Mouse (Mus musculus) limb, embryonic 12.5 days (tissue): ENCODE results near the gene Erbb3. TPM values are rescaled to one million over a fixed set of nuclear protein-coding genes. Genes with fewer than 3 reads are reported as not detected.

Experiments
- ATAC-seq: fragments of 200-750 bp; cut with Nextera tagmentation; 2 replicates; pipeline ENCODE4 v1.8.0; 2017; ENCODE audit warnings: low read depth, moderate TSS enrichment; ENCODE audit not compliant: insufficient number of reproducible peaks, insufficient read depth, low FRiP score, low TSS enrichment
- H3K27ac ChIP-seq: fragments of 300-500 bp; sonication (generic); 2 replicates; pipeline ENCODE4 v1.5.1; 2016; ENCODE audit warnings: mild to moderate bottlenecking, moderate library complexity
- H3K27me3 ChIP-seq: fragments of 300-500 bp; sonication (generic); 2 replicates; pipeline ENCODE4 v1.6.1; 2016; ENCODE audit warnings: mild to moderate bottlenecking, moderate library complexity
- H3K36me3 ChIP-seq: fragments of 300-500 bp; sonication (generic); 2 replicates; pipeline ENCODE4 v1.6.1; 2016; ENCODE audit warnings: mild to moderate bottlenecking, moderate library complexity
- H3K4me1 ChIP-seq: fragments of 300-500 bp; sonication (generic); replicated peaks from 2 replicates; pipeline ENCODE4 v1.6.1; 2016
- H3K4me2 ChIP-seq: fragments of 300-500 bp; sonication (generic); 2 replicates; pipeline ENCODE4 v1.6.1; 2016; ENCODE audit warnings: mild to moderate bottlenecking, moderate library complexity
- H3K4me3 ChIP-seq: fragments of 300-500 bp; sonication (generic); replicated peaks from 2 replicates; pipeline ENCODE4 v1.5.1; 2016; ENCODE audit warnings: mild to moderate bottlenecking
- H3K9ac ChIP-seq: fragments of 300-500 bp; sonication (generic); replicated peaks from 2 replicates; pipeline ENCODE4 v1.6.1; 2016; ENCODE audit warnings: mild to moderate bottlenecking, moderate library complexity
- H3K9me3 ChIP-seq: fragments of 300-500 bp; sonication (generic); 2 replicates; pipeline ENCODE4 v1.6.1; 2016; ENCODE audit warnings: mild to moderate bottlenecking, moderate library complexity
- WGBS: fragments of 180-500 bp; shearing (Covaris S2); methylation state at CpG from one replicate; pipeline ENCODE4 v1.1.7; 2016; 5-methylcytosine and 5-hydroxymethylcytosine counted together
- polyA plus RNA-seq: library from polyadenylated mRNA; unstranded; fragments of >200 nt; fragmentation: Nextera tagmentation; extraction: Ambion mirVana; gene quantifications from 2 replicates; pipeline ENCODE4 v1.2.1, GENCODE M21; 2016

Gene Erbb3
- polyA plus RNA-seq, 1 experiment from 2014 or later = 16.6 TPM

DNA sequence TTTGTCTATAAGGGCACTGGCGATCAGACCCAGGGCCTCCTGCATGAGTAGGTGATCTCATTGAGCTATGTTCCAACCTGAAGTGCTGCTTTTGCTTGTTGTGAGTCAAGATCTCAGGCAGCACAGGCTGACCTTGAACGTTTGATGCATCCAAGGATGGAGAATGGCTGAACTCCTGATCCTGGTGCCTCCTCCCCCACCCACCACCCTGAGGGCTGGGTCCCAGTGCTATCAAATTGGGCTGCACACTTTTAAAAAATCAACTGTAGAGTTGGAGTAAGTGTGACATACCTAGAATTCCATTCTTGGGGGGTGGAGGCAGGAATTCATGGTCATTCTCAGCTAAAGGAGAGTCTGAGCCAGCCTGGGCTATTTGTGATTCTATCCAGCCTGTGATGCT lies 17.0 kb upstream of the Erbb3 start:
- 46% methylated on average over 2 of the region's 2 CpGs for WGBS
- ATAC-seq = no peak
- H3K36me3 ChIP-seq = no peaks in the 10 kb centered on the region

DNA sequence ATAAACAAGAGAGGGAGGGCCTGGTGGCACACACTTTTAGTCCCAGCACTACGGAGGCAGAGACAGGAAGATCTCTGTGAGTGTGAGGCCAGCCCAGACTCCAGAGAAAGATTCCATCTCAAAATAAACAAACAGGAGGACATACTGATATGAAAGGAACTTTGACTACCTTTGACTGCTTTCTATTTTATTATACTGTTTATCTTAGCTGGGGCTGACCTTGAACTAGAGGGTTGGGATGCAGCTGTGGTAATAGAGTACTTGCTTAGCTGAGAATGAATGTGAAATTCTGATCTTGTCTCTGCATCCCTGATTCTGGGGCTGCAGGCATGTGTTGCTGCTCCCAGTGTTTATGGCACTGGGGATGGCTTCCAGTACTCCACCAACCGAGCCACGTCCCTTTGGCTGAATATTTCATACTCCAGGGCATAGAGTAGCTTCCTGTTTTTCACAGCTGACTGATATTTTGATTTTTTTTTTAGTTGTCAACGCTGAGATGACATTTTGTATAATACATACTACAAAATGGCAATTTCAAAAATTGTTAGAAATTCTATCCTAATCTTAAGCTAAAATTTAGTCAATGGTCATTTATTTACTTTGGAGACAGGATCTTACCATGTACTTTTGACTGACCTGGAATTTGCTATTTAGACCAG lies 13.1 kb upstream of the Erbb3 start:
- H3K4me3 ChIP-seq = no peak overlapping the region
- no peak overlapping the region for H3K4me2 ChIP-seq
- H3K27ac ChIP-seq = no peak overlapping the region
- no peak overlapping the region for H3K9ac ChIP-seq
- WGBS = 84% methylated on average over 4 of the region's 4 CpGs
- no peaks in the 10 kb centered on the region for H3K27me3 ChIP-seq
- H3K36me3 ChIP-seq = no peaks in the 10 kb centered on the region
- H3K4me1 ChIP-seq = no peaks in the 10 kb centered on the region
- ATAC-seq = no peak
- no peaks in the 10 kb centered on the region for H3K9me3 ChIP-seq

More for the DNA sequence above, 17.0 kb upstream of the Erbb3 start:
- no peaks in the 10 kb centered on the region for H3K9me3 ChIP-seq
- no peak overlapping the region for H3K4me2 ChIP-seq
- no peaks in the 10 kb centered on the region for H3K27me3 ChIP-seq
- H3K4me3 ChIP-seq = no peak overlapping the region
- H3K9ac ChIP-seq = no peak overlapping the region
- H3K27ac ChIP-seq = no peak overlapping the region
- no peaks in the 10 kb centered on the region for H3K4me1 ChIP-seq

DNA sequence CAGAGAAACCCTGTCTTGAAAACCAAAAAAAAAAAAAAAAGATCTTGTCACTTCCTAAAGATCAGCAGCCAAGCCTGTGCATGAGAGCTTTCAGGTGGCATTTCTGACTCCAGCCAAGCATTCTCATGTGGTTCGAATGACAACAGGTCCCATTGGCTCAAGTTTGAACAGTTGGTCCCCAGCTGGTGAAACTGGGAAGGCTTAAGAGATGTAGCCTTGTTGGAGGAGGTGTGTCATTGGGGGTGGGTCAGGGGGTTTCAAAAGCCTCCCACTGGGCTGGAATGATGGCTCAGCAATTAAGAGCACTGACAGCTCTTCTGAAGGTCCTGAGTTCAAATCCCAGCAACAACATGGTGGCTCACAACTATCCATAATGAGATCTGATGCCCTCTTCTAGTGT lies 12.0 kb upstream of the Erbb3 start:
- Histone ChIP-seq H3K27ac (no peak overlapping the region), H3K4me1 (no peaks in the 10 kb centered on the region), H3K36me3 (no peaks in the 10 kb centered on the region), H3K9ac (no peak overlapping the region), H3K9me3 (no peaks in the 10 kb centered on the region), H3K4me2 (no peak overlapping the region), H3K4me3 (no peak overlapping the region), H3K27me3 (no peaks in the 10 kb centered on the region)
- 79% methylated on average over 1 of the region's 1 CpGs for WGBS
- ATAC-seq = no peak

DNA sequence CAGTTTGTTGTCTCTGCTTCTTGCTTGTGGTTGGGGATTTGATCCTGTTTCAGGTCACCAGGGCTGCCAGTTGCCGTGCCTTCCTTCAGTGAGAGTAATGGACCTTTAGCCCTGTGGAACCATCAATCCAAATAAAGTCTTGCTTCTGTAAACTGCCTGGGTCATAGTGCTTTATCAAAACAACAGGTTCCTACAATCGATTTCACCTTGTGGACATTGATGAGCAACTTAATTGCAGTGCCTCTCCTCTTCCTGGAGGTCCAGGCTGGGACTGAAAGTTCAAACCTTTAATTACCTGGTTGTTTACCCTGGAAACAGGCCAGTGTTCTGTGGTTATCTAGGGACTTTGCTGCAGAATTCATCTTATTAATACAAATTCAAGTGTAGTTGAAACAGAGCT lies 9.0 kb upstream of the Erbb3 start:
- Histone ChIP-seq H3K27me3 (no peaks in the 10 kb centered on the region), H3K27ac (no peak overlapping the region), H3K9me3 (no peaks in the 10 kb centered on the region), H3K9ac (no peak overlapping the region), H3K4me1 (no peaks in the 10 kb centered on the region), H3K36me3 (no peaks in the 10 kb centered on the region), H3K4me3 (no peak overlapping the region), H3K4me2 (no peak overlapping the region)
- WGBS = 23% methylated on average over 2 of the region's 2 CpGs
- no peak for ATAC-seq

DNA sequence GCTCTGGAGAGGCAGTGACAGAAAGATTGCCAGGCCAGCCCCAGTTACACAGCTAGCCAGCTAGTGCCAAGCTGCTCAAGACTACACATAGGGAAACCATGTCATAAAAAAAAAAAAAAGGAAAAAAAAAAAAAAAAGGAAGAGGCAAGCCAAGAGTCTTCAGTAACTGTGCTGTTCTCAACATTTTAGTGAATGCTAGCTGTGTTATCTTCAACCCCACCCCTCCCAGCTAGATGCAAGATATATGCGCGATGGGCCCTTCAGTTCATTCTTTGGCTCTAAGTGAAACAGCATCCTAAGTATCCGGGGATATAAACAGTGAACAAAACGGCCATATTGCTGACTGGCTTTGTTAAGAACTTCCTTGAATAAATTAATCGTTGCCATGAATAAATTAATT lies 3.3 kb upstream of the Erbb3 start:
- H3K27me3 ChIP-seq = peaks cover 28% of the 10 kb centered on the region
- WGBS = 77% methylated on average over 5 of the region's 5 CpGs
- ATAC-seq = no peak

GRCm38 (mm10) chr10:128591436-128591835 lies 2.0 kb upstream of the Erbb3 start:
- H3K27me3 ChIP-seq = peaks cover 41% of the 10 kb centered on the region
- 91% methylated on average over 6 of the region's 6 CpGs for WGBS
- no peak for ATAC-seq

More for the DNA sequence above, 3.3 kb upstream of the Erbb3 start:
- Histone ChIP-seq H3K9ac (no peak overlapping the region), H3K4me2 (no peak overlapping the region), H3K4me1 (peaks cover 11% of the 10 kb centered on the region; the same call in 1 of the 2 replicates), H3K36me3 (no peaks in the 10 kb centered on the region), H3K9me3 (no peaks in the 10 kb centered on the region), H3K27ac (no peak overlapping the region), H3K4me3 (no peak overlapping the region)

DNA sequence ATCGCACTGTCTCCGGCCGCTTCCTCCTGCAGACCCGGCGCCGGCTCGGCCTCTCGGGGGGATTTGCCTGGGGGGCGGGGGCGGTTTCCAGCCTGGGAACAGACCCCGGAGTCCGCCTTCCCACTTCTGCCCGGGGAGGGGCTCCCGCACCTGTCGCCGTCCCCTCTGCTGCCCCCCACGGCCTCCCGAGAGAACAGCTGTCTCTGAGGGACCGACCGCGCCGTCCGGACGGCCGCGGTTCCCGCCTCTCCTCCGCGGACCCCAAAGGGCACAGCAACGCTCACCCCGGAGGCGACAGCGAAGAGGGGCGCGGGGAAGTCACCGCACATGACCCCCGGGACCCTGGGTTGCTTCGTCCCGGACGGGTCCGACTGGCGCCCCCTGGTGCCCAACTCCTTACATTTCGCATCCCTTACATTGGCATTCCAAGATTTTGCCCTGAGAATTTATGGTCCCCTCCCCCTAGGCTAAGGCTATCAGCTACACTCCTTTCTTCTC lies 790 bp upstream of the Erbb3 start:
- Histone ChIP-seq H3K4me3 (peak overlapping the region; percentile 62), H3K4me1 (peaks cover 28% of the 10 kb centered on the region), H3K36me3 (no peaks in the 10 kb centered on the region), H3K9me3 (no peaks in the 10 kb centered on the region), H3K27me3 (peaks cover 53% of the 10 kb centered on the region), H3K27ac (0 out of 2 replicates have a peak overlapping the region, but pooled peaks have one; percentile 69), H3K9ac (peak overlapping the region; percentile 38), H3K4me2 (peak overlapping the region; percentile 98)
- peak; percentile 39; the same call in 1 of the 2 replicates for ATAC-seq
- WGBS = under 1% methylated on average over 43 of the region's 43 CpGs

More at GRCm38 (mm10) chr10:128591436-128591835, 2.0 kb upstream of the Erbb3 start:
- H3K4me1 ChIP-seq = peaks cover 24% of the 10 kb centered on the region
- H3K9me3 ChIP-seq = no peaks in the 10 kb centered on the region
- no peak overlapping the region for H3K9ac ChIP-seq
- H3K4me3 ChIP-seq = no peak overlapping the region
- H3K27ac ChIP-seq = no peak overlapping the region
- H3K36me3 ChIP-seq = no peaks in the 10 kb centered on the region
- H3K4me2 ChIP-seq = no peak overlapping the region

- H3K4me1 ChIP-seq = peaks cover 36% of the 10 kb centered on the region
- ATAC-seq = 0 out of 2 replicates have a peak, but pooled peaks have one; percentile 18
- peaks cover 67% of the 10 kb centered on the region for H3K27me3 ChIP-seq
- no peaks in the 10 kb centered on the region for H3K36me3 ChIP-seq
- peak overlapping the region; percentile 62 for H3K4me3 ChIP-seq
- peak overlapping the region; percentile 42 for H3K27ac ChIP-seq
- H3K9me3 ChIP-seq = no peaks in the 10 kb centered on the region
- H3K4me2 ChIP-seq = peak overlapping the region; percentile 98
- 3% methylated on average over 23 of the region's 23 CpGs for WGBS
- H3K9ac ChIP-seq = peak overlapping the region; percentile 38
Measured at GRCm38 (mm10) chr10:128588775-128589463, 533 bp downstream of the Erbb3 start.

GRCm38 (mm10) chr10:128588136-128588535 lies 1.3 kb downstream of the Erbb3 start:
- ATAC-seq = 0 out of 2 replicates have a peak, but pooled peaks have one; percentile 19
- H3K4me1 ChIP-seq = peaks cover 39% of the 10 kb centered on the region
- peak overlapping the region; percentile 69 for H3K27ac ChIP-seq
- H3K4me2 ChIP-seq = peak overlapping the region; percentile 98
- peak overlapping the region; percentile 62 for H3K4me3 ChIP-seq
- WGBS = 17% methylated on average over 1 of the region's 1 CpGs
- H3K9ac ChIP-seq = no peak overlapping the region
- H3K27me3 ChIP-seq = peaks cover 74% of the 10 kb centered on the region
- no peaks in the 10 kb centered on the region for H3K9me3 ChIP-seq
- H3K36me3 ChIP-seq = no peaks in the 10 kb centered on the region

DNA sequence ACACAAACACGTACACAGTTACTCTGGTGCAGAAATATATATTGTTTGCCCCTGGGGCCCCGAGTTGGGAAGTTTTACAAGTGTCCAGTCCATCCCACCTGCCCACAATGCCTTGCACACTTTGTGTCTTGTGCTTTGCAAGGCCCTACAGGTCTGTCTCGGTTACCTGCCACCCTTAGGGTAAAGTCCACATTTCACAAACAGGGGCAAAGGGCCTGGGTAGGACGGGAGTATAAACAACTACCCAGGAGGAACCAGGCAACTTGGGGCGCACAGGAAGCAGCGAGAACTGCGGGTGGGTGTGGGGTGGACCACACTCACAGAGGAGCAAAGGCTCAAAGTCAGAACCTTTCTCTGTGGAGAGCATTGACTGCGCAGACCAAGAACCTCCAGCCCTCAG lies 1.8 kb downstream of the Erbb3 start:
- WGBS = 57% methylated on average over 8 of the region's 8 CpGs
- no peaks in the 10 kb centered on the region for H3K9me3 ChIP-seq
- no peak overlapping the region for H3K9ac ChIP-seq
- peak overlapping the region; percentile 69 for H3K27ac ChIP-seq
- peak overlapping the region; percentile 98 for H3K4me2 ChIP-seq
- H3K4me1 ChIP-seq = peaks cover 39% of the 10 kb centered on the region
- H3K27me3 ChIP-seq = peaks cover 78% of the 10 kb centered on the region
- no peaks in the 10 kb centered on the region for H3K36me3 ChIP-seq
- ATAC-seq = no peak
- peak overlapping the region; percentile 62 for H3K4me3 ChIP-seq

GRCm38 (mm10) chr10:128587120-128587519 lies 2.3 kb downstream of the Erbb3 start:
- Histone ChIP-seq H3K9ac (no peak overlapping the region), H3K27ac (peak overlapping the region; percentile 69)
- 38% methylated on average over 4 of the region's 4 CpGs for WGBS

More at GRCm38 (mm10) chr10:128587120-128587519, 2.3 kb downstream of the Erbb3 start:
- Histone ChIP-seq H3K4me3 (peak overlapping the region; percentile 62), H3K4me2 (peak overlapping the region; percentile 98), H3K36me3 (no peaks in the 10 kb centered on the region), H3K27me3 (peaks cover 80% of the 10 kb centered on the region), H3K9me3 (no peaks in the 10 kb centered on the region), H3K4me1 (peaks cover 39% of the 10 kb centered on the region)
- ATAC-seq = no peak
